ENCODE assay signal across 17 mouse cellular contexts in genomic region chr16:31329668-31330067, GRCm38 (mm10). TPM values are rescaled to one million over a fixed set of nuclear protein-coding genes. Genes with fewer than 3 reads are reported as not detected.
"Had no signal": no experiment of that assay in that cellular context is flagged by ENCODE, and none has a peak within 500 bp of the region (broad histone marks: within the 10 kb centered on the region; RNA-seq: fewer than 3 reads in every experiment).

No protein-coding gene starts in this region.

- H3K9me3 ChIP-seq: limb, embryonic 10.5 days; liver, embryonic 15.5 days; lung, embryonic 15.5 days; midbrain, embryonic 12.5 days; neural tube, embryonic 15.5 days had no signal

- H3K9ac ChIP-seq: liver, embryonic 15.5 days; lung, embryonic 15.5 days; midbrain, embryonic 12.5 days; neural tube, embryonic 15.5 days had no signal

- DNase-seq: kidney, adult 8-10 months; kidney, postnatal 25 days; right cerebral cortex, adult 18-20 months; right cerebral cortex, postnatal 25 days; thymus, postnatal 4 days had no signal

- H3K27me3 ChIP-seq: liver, embryonic 15.5 days; lung, embryonic 15.5 days; neural tube, embryonic 15.5 days had no signal

- ATAC-seq: midbrain, embryonic 16.5 days had no signal

- H3K4me2 ChIP-seq: liver, embryonic 11.5 days; liver, embryonic 15.5 days; lung, embryonic 15.5 days; midbrain, embryonic 12.5 days; neural tube, embryonic 15.5 days had no signal

- H3K4me1 ChIP-seq: liver, embryonic 15.5 days; neural tube, embryonic 15.5 days had no signal

- H3K36me3 ChIP-seq: limb, embryonic 10.5 days; liver, embryonic 15.5 days; lung, embryonic 15.5 days; midbrain, embryonic 12.5 days; neural tube, embryonic 15.5 days had no signal

- H3K4me3 ChIP-seq: left cerebral cortex, adult 2 months; limb, embryonic 10.5 days; liver, embryonic 15.5 days; lung, embryonic 15.5 days; megakaryocyte, embryonic 14.5 days; midbrain, embryonic 12.5 days; myocyte; neural tube, embryonic 15.5 days had no signal

- H3K27ac ChIP-seq: left cerebral cortex, adult 2 months; limb, embryonic 10.5 days; liver, embryonic 15.5 days; lung, embryonic 15.5 days; macrophage; midbrain, embryonic 12.5 days; neural tube, embryonic 15.5 days; stomach, postnatal 0 days had no signal

RNA-seq across cellular contexts. Expression of gene Apod, which starts 15.1 kb away (rescaled TPM):
- polyA plus RNA-seq: liver, embryonic 11.5 days; liver, embryonic 15.5 days had no signal
